Mouse (Mus musculus) 3134 (cell line): ENCODE results near the gene Scgb2b11.
"Not testable (repeated sequence)": the region's sequence is repeated elsewhere in the genome, so short reads cannot be mapped to it uniquely, and the experiment has no call there.

Source experiments
- DNase-seq: peaks from one replicate; pipeline ENCODE4 v3.0.0-alpha.2; 2011; ENCODE audit warnings: low spot score; ENCODE audit not compliant: insufficient read length; ENCODE audit errors: extremely low read depth

Scgb2b11 gene

DNA sequence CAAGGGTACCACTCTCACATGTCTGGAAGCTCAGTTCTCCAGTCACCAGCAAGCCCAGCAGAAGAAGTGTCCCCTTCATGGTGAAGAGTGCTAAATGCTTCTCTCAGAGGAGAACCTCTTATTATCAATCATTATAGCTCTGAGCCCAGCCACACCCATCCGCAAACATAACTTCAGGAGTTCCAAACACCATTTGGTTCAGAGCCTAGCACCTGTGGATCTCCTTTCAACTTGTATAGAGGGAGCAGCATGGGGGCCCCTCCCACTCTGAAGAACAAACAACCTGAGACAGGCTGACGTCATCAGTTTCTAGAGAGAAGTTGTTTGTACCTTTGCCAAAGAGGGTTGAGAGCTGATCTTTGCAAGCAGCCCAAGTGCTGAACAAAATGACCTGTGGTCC is at the start of gene Scgb2b11:
TSS of gene Scgb2b11 (minus strand) at position 101 of the 400 bp plus-strand sequence.
- DNase-seq = not testable (repeated sequence)

DNA sequence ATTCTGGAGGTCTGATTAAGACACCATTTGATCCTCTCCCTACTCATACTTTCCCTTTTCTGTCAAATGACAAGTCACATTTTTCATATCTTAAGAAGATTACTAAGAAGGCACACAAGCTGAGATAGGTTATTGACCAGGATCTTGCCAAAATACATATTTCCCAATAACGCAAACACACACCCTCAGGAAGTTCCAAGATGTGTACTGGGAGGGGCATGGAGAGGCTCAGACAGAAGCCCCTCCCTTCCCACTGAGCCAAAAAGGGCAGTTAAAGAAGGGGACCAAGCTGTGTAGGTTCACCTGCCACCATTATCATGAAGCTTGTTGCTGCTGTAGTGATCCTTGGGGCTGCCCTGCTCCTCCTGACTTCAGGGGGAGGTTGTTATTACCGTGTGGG is 11.6 kb upstream of the Scgb2b11 start, which contains the start of gene Scgb1b11:
TSS of gene Scgb1b11 (plus strand) at position 301 of the 400 bp plus-strand sequence.
- DNase-seq = not testable (repeated sequence)
